Mouse (Mus musculus): ENCODE measurements around the gene Mill1. TPM values are rescaled to one million over a fixed set of nuclear protein-coding genes. Genes with fewer than 3 reads are reported as not detected.
"Not testable (repeated sequence)": the region's sequence is repeated elsewhere in the genome, so short reads cannot be mapped to it uniquely, and the experiment has no call there.

Gene Mill1
- not detected in 2 replicates for polyA plus RNA-seq (2014; fragmentation: Nextera tagmentation; extraction: Ambion mirVana)

GRCm38 (mm10) chr7:18245047-18245446 is at the start of gene Mill1:
Gene Mill1 (plus strand): TSS chr7:18245347.
- ATAC-seq (replicated peaks; ENCODE audit: low FRiP score) (no peak), DNase-seq (ENCODE audit: low spot score) (no peak)
- Histone ChIP-seq H3K4me3 (ENCODE audit: low read depth, low read length) (no peak within 1 kb of the TSS), H3K9me3 (ENCODE audit: control insufficient read depth, low read length) (no peaks in the 10 kb centered on the region), H3K4me1 (replicated peaks; ENCODE audit: control insufficient read depth, insufficient read depth, low read length) (no peaks in the 10 kb centered on the region), H3K36me3 (ENCODE audit: control insufficient read depth, insufficient read depth, low read length) (no peaks in the 10 kb centered on the region), H3K9ac (ENCODE audit: low read depth, low read length) (no peak within 1 kb of the TSS), H3K27ac (ENCODE audit: low read depth, low read length) (no peak within 1 kb of the TSS), H3K27me3 (replicated peaks; ENCODE audit: control insufficient read depth, insufficient read depth, low read length) (no peaks in the 10 kb centered on the region), H3K4me2 (no peak within 1 kb of the TSS)
- WGBS, result 45% methylated on average over 1 of the region's 1 CpGs

DNA sequence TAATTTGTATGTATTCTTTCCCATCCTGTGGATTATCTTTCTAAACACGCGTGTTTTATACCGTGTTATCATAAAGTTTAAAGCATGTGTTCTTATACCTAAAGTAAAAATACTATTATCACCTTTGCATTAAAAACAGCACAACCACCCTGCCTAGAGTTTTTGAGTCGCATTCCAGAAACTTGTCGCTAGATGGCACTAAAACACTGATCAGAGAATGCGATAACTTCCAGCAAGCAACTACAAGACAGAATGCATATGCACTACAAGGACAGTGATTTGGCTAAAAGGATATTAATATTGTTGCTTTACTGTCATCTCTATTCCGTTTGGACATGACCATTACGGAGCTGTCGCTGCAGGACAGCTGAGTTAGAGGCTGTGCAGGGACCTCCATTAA is 34.2 kb upstream of the Mill1 start:
- H3K27ac ChIP-seq (ENCODE audit: low read depth, low read length), result no peak overlapping the region
- H3K4me1 ChIP-seq (replicated peaks; ENCODE audit: control insufficient read depth, insufficient read depth, low read length), result no peaks in the 10 kb centered on the region
- no peak overlapping the region for H3K4me2 ChIP-seq
- WGBS, result 8% methylated on average over 9 of the region's 9 CpGs
- H3K9ac ChIP-seq (ENCODE audit: low read depth, low read length), result no peak overlapping the region
- H3K4me3 ChIP-seq (ENCODE audit: low read depth, low read length), result no peak overlapping the region
- DNase-seq (ENCODE audit: low spot score) (no peak), ATAC-seq (replicated peaks; ENCODE audit: low FRiP score) (no peak)
- no peaks in the 10 kb centered on the region for H3K9me3 ChIP-seq (ENCODE audit: control insufficient read depth, low read length)
- no peaks in the 10 kb centered on the region for H3K36me3 ChIP-seq (ENCODE audit: control insufficient read depth, insufficient read depth, low read length)
- H3K27me3 ChIP-seq (replicated peaks; ENCODE audit: control insufficient read depth, insufficient read depth, low read length), result no peaks in the 10 kb centered on the region

DNA sequence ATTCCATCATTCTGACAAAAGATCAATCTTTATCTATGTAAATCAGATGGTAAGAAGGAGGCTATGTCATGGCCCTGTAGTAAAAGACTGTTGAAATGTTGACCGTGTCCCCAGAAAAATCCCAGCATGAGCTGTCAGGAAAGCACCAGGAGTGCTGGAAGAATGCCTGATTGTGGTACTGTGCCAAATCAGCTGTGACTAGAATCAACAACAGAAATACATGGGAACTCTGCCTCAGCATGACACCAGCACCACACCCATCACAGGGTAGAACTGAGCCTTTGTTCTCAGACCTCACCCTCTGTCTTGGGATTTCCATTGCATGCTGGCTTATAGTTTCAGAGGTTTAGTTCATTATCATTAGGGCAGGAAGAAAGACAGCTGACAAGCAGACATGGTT is 30.4 kb upstream of the Mill1 start:
- ATAC-seq (replicated peaks; ENCODE audit: low FRiP score), result no peak
- 70% methylated on average over 1 of the region's 1 CpGs for WGBS
- H3K9me3 ChIP-seq (ENCODE audit: control insufficient read depth, low read length), result no peaks in the 10 kb centered on the region

GRCm38 (mm10) chr7:18238561-18238960 is 6.6 kb upstream of the Mill1 start:
- WGBS, result 66% methylated on average over 2 of the region's 2 CpGs
- DNase-seq (ENCODE audit: low spot score), result no peak
- H3K27ac ChIP-seq (ENCODE audit: low read depth, low read length), result no peak overlapping the region

More for the DNA sequence above, 30.4 kb upstream of the Mill1 start:
- no peak overlapping the region for H3K4me2 ChIP-seq
- H3K36me3 ChIP-seq (ENCODE audit: control insufficient read depth, insufficient read depth, low read length), result no peaks in the 10 kb centered on the region
- no peak overlapping the region for H3K9ac ChIP-seq (ENCODE audit: low read depth, low read length)
- no peaks in the 10 kb centered on the region for H3K4me1 ChIP-seq (replicated peaks; ENCODE audit: control insufficient read depth, insufficient read depth, low read length)
- H3K4me3 ChIP-seq (ENCODE audit: low read depth, low read length), result no peak overlapping the region
- no peak overlapping the region for H3K27ac ChIP-seq (ENCODE audit: low read depth, low read length)
- DNase-seq (ENCODE audit: low spot score), result no peak
- H3K27me3 ChIP-seq (replicated peaks; ENCODE audit: control insufficient read depth, insufficient read depth, low read length), result no peaks in the 10 kb centered on the region

GRCm38 (mm10) chr7:18241217-18241616 is 3.9 kb upstream of the Mill1 start:
- no peaks in the 10 kb centered on the region for H3K4me1 ChIP-seq (replicated peaks; ENCODE audit: control insufficient read depth, insufficient read depth, low read length)
- H3K27ac ChIP-seq (ENCODE audit: low read depth, low read length), result no peak overlapping the region
- no peak overlapping the region for H3K9ac ChIP-seq (ENCODE audit: low read depth, low read length)
- H3K36me3 ChIP-seq (ENCODE audit: control insufficient read depth, insufficient read depth, low read length), result no peaks in the 10 kb centered on the region
- ATAC-seq (replicated peaks; ENCODE audit: low FRiP score) (no peak), DNase-seq (ENCODE audit: low spot score) (no peak)
- no peaks in the 10 kb centered on the region for H3K27me3 ChIP-seq (replicated peaks; ENCODE audit: control insufficient read depth, insufficient read depth, low read length)
- no peaks in the 10 kb centered on the region for H3K9me3 ChIP-seq (ENCODE audit: control insufficient read depth, low read length)
- no peak overlapping the region for H3K4me2 ChIP-seq
- WGBS, result 74% methylated on average over 5 of the region's 5 CpGs
- no peak overlapping the region for H3K4me3 ChIP-seq (ENCODE audit: low read depth, low read length)

More at GRCm38 (mm10) chr7:18238561-18238960, 6.6 kb upstream of the Mill1 start:
- Histone ChIP-seq H3K36me3 (ENCODE audit: control insufficient read depth, insufficient read depth, low read length) (no peaks in the 10 kb centered on the region), H3K4me3 (ENCODE audit: low read depth, low read length) (no peak overlapping the region), H3K9me3 (ENCODE audit: control insufficient read depth, low read length) (no peaks in the 10 kb centered on the region), H3K4me1 (replicated peaks; ENCODE audit: control insufficient read depth, insufficient read depth, low read length) (no peaks in the 10 kb centered on the region), H3K9ac (ENCODE audit: low read depth, low read length) (no peak overlapping the region), H3K27me3 (replicated peaks; ENCODE audit: control insufficient read depth, insufficient read depth, low read length) (no peaks in the 10 kb centered on the region), H3K4me2 (no peak overlapping the region)
- no peak for ATAC-seq (replicated peaks; ENCODE audit: low FRiP score)

DNA sequence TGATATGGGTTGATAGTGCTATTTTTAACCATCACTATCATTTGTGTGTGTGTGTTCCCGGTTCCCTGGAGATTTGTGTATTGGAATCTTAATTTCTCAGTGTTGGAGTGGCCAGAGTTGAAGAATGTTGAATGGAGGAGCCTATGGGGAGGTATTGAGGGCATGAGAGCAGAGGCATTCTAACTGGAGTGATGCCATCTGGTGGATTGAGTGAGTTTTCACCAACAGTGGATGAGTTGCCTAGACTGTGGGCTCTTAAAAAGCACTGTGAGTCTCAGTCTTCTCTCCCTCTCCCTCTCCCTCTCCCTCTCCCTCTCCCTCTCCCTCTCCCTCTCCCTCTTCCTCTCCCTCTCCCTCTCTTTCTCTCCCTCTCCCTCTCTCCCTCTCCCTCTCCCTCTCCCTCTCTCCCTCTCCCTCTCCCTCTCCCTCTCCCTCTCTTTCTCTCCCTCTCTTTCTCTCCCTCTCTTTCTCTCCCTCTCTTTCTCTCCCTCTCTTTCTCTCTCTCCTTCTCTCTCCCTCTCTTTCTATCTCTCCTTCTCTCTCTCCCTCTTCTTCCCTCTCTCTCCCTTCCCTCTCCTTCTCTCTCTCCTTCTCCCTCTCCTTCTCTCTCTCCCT is 1.1 kb upstream of the Mill1 start:
- H3K4me1 ChIP-seq (replicated peaks; ENCODE audit: control insufficient read depth, insufficient read depth, low read length); H3K4me3 ChIP-seq (ENCODE audit: low read depth, low read length); H3K9ac ChIP-seq (ENCODE audit: low read depth, low read length); H3K27ac ChIP-seq (ENCODE audit: low read depth, low read length); DNase-seq (ENCODE audit: low spot score); H3K4me2 ChIP-seq; H3K36me3 ChIP-seq (ENCODE audit: control insufficient read depth, insufficient read depth, low read length); ATAC-seq (replicated peaks; ENCODE audit: low FRiP score); H3K27me3 ChIP-seq (replicated peaks; ENCODE audit: control insufficient read depth, insufficient read depth, low read length); H3K9me3 ChIP-seq (ENCODE audit: control insufficient read depth, low read length): not testable (repeated sequence)
- WGBS, result 38% methylated on average over 1 of the region's 1 CpGs

GRCm38 (mm10) chr7:18260219-18260618 is 15.1 kb downstream of the Mill1 start:
- Histone ChIP-seq H3K36me3 (ENCODE audit: control insufficient read depth, insufficient read depth, low read length) (no peaks in the 10 kb centered on the region), H3K4me2 (no peak overlapping the region), H3K9ac (ENCODE audit: low read depth, low read length) (no peak overlapping the region), H3K27me3 (replicated peaks; ENCODE audit: control insufficient read depth, insufficient read depth, low read length) (no peaks in the 10 kb centered on the region), H3K9me3 (ENCODE audit: control insufficient read depth, low read length) (no peaks in the 10 kb centered on the region; the same call in 1 of the 2 replicates), H3K27ac (ENCODE audit: low read depth, low read length) (no peak overlapping the region), H3K4me3 (ENCODE audit: low read depth, low read length) (no peak overlapping the region), H3K4me1 (replicated peaks; ENCODE audit: control insufficient read depth, insufficient read depth, low read length) (no peaks in the 10 kb centered on the region)
- DNase-seq (ENCODE audit: low spot score) (no peak), ATAC-seq (replicated peaks; ENCODE audit: low FRiP score) (no peak)
- 33% methylated on average over 1 of the region's 1 CpGs for WGBS

- H3K9me3 ChIP-seq (ENCODE audit: control insufficient read depth, low read length), result peaks cover 3% of the 10 kb centered on the region; the same call in 1 of the 2 replicates
- WGBS, result 52% methylated on average over 5 of the region's 5 CpGs
- no peak overlapping the region for H3K9ac ChIP-seq (ENCODE audit: low read depth, low read length)
- no peaks in the 10 kb centered on the region for H3K27me3 ChIP-seq (replicated peaks; ENCODE audit: control insufficient read depth, insufficient read depth, low read length)
- no peak for DNase-seq (ENCODE audit: low spot score)
- H3K4me3 ChIP-seq (ENCODE audit: low read depth, low read length), result no peak overlapping the region
- H3K36me3 ChIP-seq (ENCODE audit: control insufficient read depth, insufficient read depth, low read length), result no peaks in the 10 kb centered on the region
- H3K4me1 ChIP-seq (replicated peaks; ENCODE audit: control insufficient read depth, insufficient read depth, low read length), result no peaks in the 10 kb centered on the region
- no peak overlapping the region for H3K4me2 ChIP-seq
- ATAC-seq (replicated peaks; ENCODE audit: low FRiP score), result no peak
- no peak overlapping the region for H3K27ac ChIP-seq (ENCODE audit: low read depth, low read length)
Observed at GRCm38 (mm10) chr7:18265089-18265488, 19.9 kb downstream of the Mill1 start.

Data from liver, embryonic 11.5 days (tissue).